Mouse (Mus musculus): ENCODE data around the gene Klrb1f. TPM values are rescaled to one million over a fixed set of nuclear protein-coding genes. Genes with fewer than 3 reads are reported as not detected.
"Not testable (repeated sequence)": the region's sequence is repeated elsewhere in the genome, so short reads cannot be mapped to it uniquely, and the experiment has no call there.

The Klrb1f gene
- polyA plus RNA-seq, 1 experiment from 2014 or later = 0.24 TPM

GRCm38 (mm10) chr6:129049596-129050251 is 4.0 kb downstream of the Klrb1f start:
- ATAC-seq (ENCODE audit: insufficient read depth) = no peak
- H3K4me3 ChIP-seq (replicated peaks) = peak overlapping the region; percentile 26

DNA sequence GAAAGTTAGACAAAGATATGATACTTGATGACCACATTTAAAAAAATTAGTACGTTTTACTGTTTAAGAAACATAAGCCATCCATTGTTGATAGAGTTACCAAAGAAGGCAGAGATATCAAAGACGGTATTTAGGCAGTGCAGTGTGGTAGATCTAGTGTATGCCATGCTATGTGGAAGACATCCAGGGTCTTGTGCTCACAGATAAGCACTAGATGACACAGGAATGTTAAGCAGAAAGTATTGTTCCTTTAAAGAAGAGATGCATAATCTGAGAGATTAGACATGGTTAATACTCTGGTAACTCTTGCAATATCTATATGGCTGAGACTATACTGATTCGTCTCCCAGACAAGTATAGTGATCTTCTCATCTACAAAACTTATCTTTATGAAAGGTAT is 5.4 kb downstream of the Klrb1f start:
- no peaks in the 10 kb centered on the region for H3K27me3 ChIP-seq
- WGBS (ENCODE audit: insufficient replicate concordance) = 26% methylated on average over 3 of the region's 3 CpGs

More at GRCm38 (mm10) chr6:129049596-129050251, 4.0 kb downstream of the Klrb1f start:
- H3K36me3 ChIP-seq (replicated peaks) = no peaks in the 10 kb centered on the region
- WGBS (ENCODE audit: insufficient replicate concordance) = 7% methylated on average over 8 of the region's 8 CpGs
- H3K27ac ChIP-seq (replicated peaks) = peak overlapping the region; percentile 53
- no peak overlapping the region for H3K9ac ChIP-seq
- H3K27me3 ChIP-seq = no peaks in the 10 kb centered on the region
- H3K9me3 ChIP-seq (replicated peaks) = no peaks in the 10 kb centered on the region
- H3K4me2 ChIP-seq = peak overlapping the region; percentile 69
- H3K4me1 ChIP-seq (replicated peaks) = peaks cover 10% of the 10 kb centered on the region

GRCm38 (mm10) chr6:129051731-129052130 is 6.0 kb downstream of the Klrb1f start:
- no peak overlapping the region for H3K4me3 ChIP-seq (replicated peaks)
- no peak overlapping the region for H3K4me2 ChIP-seq
- 60% methylated on average over 5 of the region's 5 CpGs for WGBS (ENCODE audit: insufficient replicate concordance)
- no peaks in the 10 kb centered on the region for H3K9me3 ChIP-seq (replicated peaks)
- no peaks in the 10 kb centered on the region for H3K27me3 ChIP-seq
- no peaks in the 10 kb centered on the region for H3K36me3 ChIP-seq (replicated peaks)
- H3K9ac ChIP-seq = no peak overlapping the region
- H3K4me1 ChIP-seq (replicated peaks) = peaks cover 10% of the 10 kb centered on the region
- no peak overlapping the region for H3K27ac ChIP-seq (replicated peaks)
- ATAC-seq (ENCODE audit: insufficient read depth) = no peak

More for the DNA sequence above, 5.4 kb downstream of the Klrb1f start:
- H3K27ac ChIP-seq (replicated peaks) = no peak overlapping the region
- H3K9me3 ChIP-seq (replicated peaks) = no peaks in the 10 kb centered on the region
- H3K4me2 ChIP-seq = no peak overlapping the region
- peaks cover 10% of the 10 kb centered on the region for H3K4me1 ChIP-seq (replicated peaks)
- no peak for ATAC-seq (ENCODE audit: insufficient read depth)
- H3K36me3 ChIP-seq (replicated peaks) = no peaks in the 10 kb centered on the region
- no peak overlapping the region for H3K9ac ChIP-seq
- no peak overlapping the region for H3K4me3 ChIP-seq (replicated peaks)

- no peak overlapping the region for H3K4me3 ChIP-seq (replicated peaks)
- 60% methylated on average over 3 of the region's 3 CpGs for WGBS (ENCODE audit: insufficient replicate concordance)
- ATAC-seq (ENCODE audit: insufficient read depth) = no peak
- no peaks in the 10 kb centered on the region for H3K36me3 ChIP-seq (replicated peaks)
- H3K4me1 ChIP-seq (replicated peaks) = no peaks in the 10 kb centered on the region
- no peak overlapping the region for H3K9ac ChIP-seq
- H3K9me3 ChIP-seq (replicated peaks) = no peaks in the 10 kb centered on the region
- H3K4me2 ChIP-seq = no peak overlapping the region
- no peaks in the 10 kb centered on the region for H3K27me3 ChIP-seq
- H3K27ac ChIP-seq (replicated peaks) = no peak overlapping the region
Observed at GRCm38 (mm10) chr6:129056237-129056636, 10.5 kb downstream of the Klrb1f start.

- Histone ChIP-seq H3K9me3 (replicated peaks) (no peaks in the 10 kb centered on the region), H3K4me2 (no peak overlapping the region), H3K9ac (no peak overlapping the region), H3K4me3 (replicated peaks) (no peak overlapping the region), H3K36me3 (replicated peaks) (no peaks in the 10 kb centered on the region), H3K27ac (replicated peaks) (no peak overlapping the region), H3K4me1 (replicated peaks) (no peaks in the 10 kb centered on the region), H3K27me3 (no peaks in the 10 kb centered on the region)
- no peak for ATAC-seq (ENCODE audit: insufficient read depth)
Observed at GRCm38 (mm10) chr6:129058013-129058412, 12.3 kb downstream of the Klrb1f start.

- Histone ChIP-seq H3K9ac (no peak overlapping the region), H3K36me3 (replicated peaks) (no peaks in the 10 kb centered on the region), H3K4me3 (replicated peaks) (no peak overlapping the region), H3K27ac (replicated peaks) (no peak overlapping the region), H3K4me2 (no peak overlapping the region), H3K27me3 (no peaks in the 10 kb centered on the region), H3K4me1 (replicated peaks) (no peaks in the 10 kb centered on the region), H3K9me3 (replicated peaks) (no peaks in the 10 kb centered on the region)
- WGBS (ENCODE audit: insufficient replicate concordance) = 64% methylated on average over 3 of the region's 3 CpGs
- no peak for ATAC-seq (ENCODE audit: insufficient read depth)
Observed at GRCm38 (mm10) chr6:129065407-129065806, 19.7 kb downstream of the Klrb1f start.

GRCm38 (mm10) chr6:129065857-129066256 is 20.2 kb downstream of the Klrb1f start:
- Histone ChIP-seq H3K9ac (no peak overlapping the region), H3K27me3 (no peaks in the 10 kb centered on the region), H3K27ac (replicated peaks) (no peak overlapping the region), H3K4me3 (replicated peaks) (no peak overlapping the region), H3K4me1 (replicated peaks) (no peaks in the 10 kb centered on the region), H3K4me2 (no peak overlapping the region), H3K36me3 (replicated peaks) (no peaks in the 10 kb centered on the region), H3K9me3 (replicated peaks) (no peaks in the 10 kb centered on the region)
- 70% methylated on average over 3 of the region's 3 CpGs for WGBS (ENCODE audit: insufficient replicate concordance)
- ATAC-seq (ENCODE audit: insufficient read depth) = no peak

DNA sequence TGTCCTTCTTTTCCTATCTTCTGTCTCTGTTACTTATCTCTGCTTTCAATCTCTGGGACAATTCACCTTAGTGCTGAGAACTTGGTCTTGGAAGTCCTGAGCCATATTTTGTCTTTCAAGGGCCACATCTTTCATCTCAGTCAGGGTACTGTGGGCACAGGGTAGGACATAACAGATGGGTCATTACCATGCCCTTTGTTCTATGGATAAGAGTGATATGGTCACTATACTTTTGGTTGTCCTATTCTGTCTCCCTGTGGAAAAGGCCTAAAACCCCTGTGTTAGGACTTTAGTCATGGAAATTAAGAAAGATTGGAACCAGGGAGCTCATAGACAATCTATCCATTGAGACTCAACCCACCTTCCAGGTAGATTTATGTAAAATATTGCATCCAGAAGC is 20.8 kb downstream of the Klrb1f start:
- no peak for ATAC-seq (ENCODE audit: insufficient read depth)
- no peaks in the 10 kb centered on the region for H3K9me3 ChIP-seq (replicated peaks)
- no peak overlapping the region for H3K4me2 ChIP-seq
- no peak overlapping the region for H3K9ac ChIP-seq
- no peaks in the 10 kb centered on the region for H3K36me3 ChIP-seq (replicated peaks)
- no peak overlapping the region for H3K27ac ChIP-seq (replicated peaks)
- no peaks in the 10 kb centered on the region for H3K27me3 ChIP-seq
- H3K4me1 ChIP-seq (replicated peaks) = no peaks in the 10 kb centered on the region
- H3K4me3 ChIP-seq (replicated peaks) = no peak overlapping the region

- no peak for ATAC-seq (ENCODE audit: insufficient read depth)
- H3K4me2 ChIP-seq = no peak overlapping the region
- no peak overlapping the region for H3K4me3 ChIP-seq (replicated peaks)
- H3K27me3 ChIP-seq = no peaks in the 10 kb centered on the region
- H3K9ac ChIP-seq = no peak overlapping the region
- H3K4me1 ChIP-seq (replicated peaks) = no peaks in the 10 kb centered on the region
- 28% methylated on average over 1 of the region's 1 CpGs for WGBS (ENCODE audit: insufficient replicate concordance)
- H3K36me3 ChIP-seq (replicated peaks) = no peaks in the 10 kb centered on the region
- no peaks in the 10 kb centered on the region for H3K9me3 ChIP-seq (replicated peaks)
- no peak overlapping the region for H3K27ac ChIP-seq (replicated peaks)
Observed at GRCm38 (mm10) chr6:129066986-129067385, 21.3 kb downstream of the Klrb1f start.

DNA sequence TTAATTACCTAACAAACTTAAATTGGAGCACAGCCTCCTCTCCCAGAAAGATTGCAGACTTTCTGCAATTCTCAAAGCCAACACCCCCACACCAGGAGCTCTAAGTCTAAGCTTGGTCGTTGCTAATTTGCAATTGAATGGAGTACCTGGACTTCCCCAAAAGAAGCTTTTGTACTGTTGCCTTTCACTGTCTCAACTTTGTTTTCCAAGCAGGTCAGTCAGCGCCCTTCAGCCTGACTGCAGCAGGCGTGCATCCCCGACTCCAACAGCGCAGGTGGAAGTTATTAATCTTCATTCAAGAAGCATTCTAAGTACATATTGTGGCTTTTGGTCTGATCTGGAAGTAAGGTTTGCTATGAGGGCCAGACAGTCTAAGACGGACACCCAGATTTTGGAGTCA is 39.4 kb downstream of the Klrb1f start:
- H3K4me2 ChIP-seq = no peak overlapping the region
- H3K4me1 ChIP-seq (replicated peaks) = no peaks in the 10 kb centered on the region

GRCm38 (mm10) chr6:129086031-129086430 is 40.3 kb downstream of the Klrb1f start:
- not testable (repeated sequence) for H3K27ac ChIP-seq (replicated peaks); H3K27me3 ChIP-seq; H3K4me2 ChIP-seq; ATAC-seq (ENCODE audit: insufficient read depth); H3K4me1 ChIP-seq (replicated peaks); H3K9ac ChIP-seq; H3K4me3 ChIP-seq (replicated peaks); H3K9me3 ChIP-seq (replicated peaks); H3K36me3 ChIP-seq (replicated peaks)
- 68% methylated on average over 2 of the region's 2 CpGs for WGBS (ENCODE audit: insufficient replicate concordance)

More for the DNA sequence above, 39.4 kb downstream of the Klrb1f start:
- Histone ChIP-seq H3K27ac (replicated peaks) (no peak overlapping the region), H3K9me3 (replicated peaks) (no peaks in the 10 kb centered on the region), H3K27me3 (no peaks in the 10 kb centered on the region), H3K36me3 (replicated peaks) (no peaks in the 10 kb centered on the region), H3K9ac (no peak overlapping the region), H3K4me3 (replicated peaks) (no peak overlapping the region)
- WGBS (ENCODE audit: insufficient replicate concordance) = 70% methylated on average over 6 of the region's 6 CpGs
- no peak for ATAC-seq (ENCODE audit: insufficient read depth)

- H3K4me2 ChIP-seq = no peak overlapping the region
- H3K9ac ChIP-seq = no peak overlapping the region
- no peaks in the 10 kb centered on the region for H3K27me3 ChIP-seq
- no peaks in the 10 kb centered on the region for H3K9me3 ChIP-seq (replicated peaks)
- H3K27ac ChIP-seq (replicated peaks) = no peak overlapping the region
- WGBS (ENCODE audit: insufficient replicate concordance) = 60% methylated on average over 1 of the region's 1 CpGs
- 0 out of 2 replicates have a peak, but pooled peaks cover 2% of the 10 kb centered on the region for H3K36me3 ChIP-seq (replicated peaks)
- no peak for ATAC-seq (ENCODE audit: insufficient read depth)
- no peak overlapping the region for H3K4me3 ChIP-seq (replicated peaks)
- no peaks in the 10 kb centered on the region for H3K4me1 ChIP-seq (replicated peaks)
Observed at GRCm38 (mm10) chr6:129088161-129088560, 42.5 kb downstream of the Klrb1f start.

All from liver, embryonic 15.5 days (tissue).